Mouse (Mus musculus): ENCODE data around the gene Ell2. TPM values are rescaled to one million over a fixed set of nuclear protein-coding genes. Genes with fewer than 3 reads are reported as not detected.

The Ell2 gene
- polyA plus RNA-seq, 1 experiment: 41.5 TPM

GRCm38 (mm10) chr13:75744065-75744464 is 37.5 kb downstream of the Ell2 start:
- Histone ChIP-seq H3K9ac (ENCODE audit: low read depth, poor library complexity, severe bottlenecking) (no peak overlapping the region), H3K9me3 (replicated peaks; ENCODE audit: control insufficient read depth, insufficient read depth, low read length, poor library complexity, severe bottlenecking) (no peaks in the 10 kb centered on the region), H3K36me3 (ENCODE audit: control insufficient read depth, insufficient read depth, low read length, poor library complexity, severe bottlenecking) (no peaks in the 10 kb centered on the region; the same call in 1 of the 2 replicates), H3K4me1 (ENCODE audit: control insufficient read depth, insufficient read depth, low read length) (no peaks in the 10 kb centered on the region), H3K27me3 (ENCODE audit: control insufficient read depth, insufficient read depth, low read length, poor library complexity, severe bottlenecking) (no peaks in the 10 kb centered on the region), H3K4me3 (ENCODE audit: low read depth, low read length) (no peak overlapping the region), H3K27ac (ENCODE audit: insufficient read depth, low read length) (no peak overlapping the region)
- TF ChIP-seq CTCF (IDR thresholded peaks at IDR 0.05; ENCODE audit: low read depth, low read length) (no peak), POLR2A (IDR thresholded peaks at IDR 0.05; ENCODE audit: insufficient read depth, low read length) (no peak), EP300 (IDR thresholded peaks at IDR 0.05; ENCODE audit: insufficient read depth, low read depth, low read length) (no peak)

- no peaks in the 10 kb centered on the region for H3K4me1 ChIP-seq (ENCODE audit: control insufficient read depth, insufficient read depth, low read length)
- H3K4me3 ChIP-seq (ENCODE audit: low read depth, low read length): no peak overlapping the region
- H3K9ac ChIP-seq (ENCODE audit: low read depth, poor library complexity, severe bottlenecking): no peak overlapping the region
- no peaks in the 10 kb centered on the region for H3K9me3 ChIP-seq (replicated peaks; ENCODE audit: control insufficient read depth, insufficient read depth, low read length, poor library complexity, severe bottlenecking)
- no peaks in the 10 kb centered on the region for H3K27me3 ChIP-seq (ENCODE audit: control insufficient read depth, insufficient read depth, low read length, poor library complexity, severe bottlenecking)
- peaks cover 3% of the 10 kb centered on the region; the same call in 1 of the 2 replicates for H3K36me3 ChIP-seq (ENCODE audit: control insufficient read depth, insufficient read depth, low read length, poor library complexity, severe bottlenecking)
- no peak overlapping the region for H3K27ac ChIP-seq (ENCODE audit: insufficient read depth, low read length)
- TF ChIP-seq CTCF (IDR thresholded peaks at IDR 0.05; ENCODE audit: low read depth, low read length) (no peak), POLR2A (IDR thresholded peaks at IDR 0.05; ENCODE audit: insufficient read depth, low read length) (no peak), EP300 (IDR thresholded peaks at IDR 0.05; ENCODE audit: insufficient read depth, low read depth, low read length) (no peak)
These were observed 38.8 kb downstream of the Ell2 start for GRCm38 (mm10) chr13:75745328-75745727.

- no peak overlapping the region for H3K4me3 ChIP-seq (ENCODE audit: low read depth, low read length)
- no peak overlapping the region for H3K27ac ChIP-seq (ENCODE audit: insufficient read depth, low read length)
- H3K9me3 ChIP-seq (replicated peaks; ENCODE audit: control insufficient read depth, insufficient read depth, low read length, poor library complexity, severe bottlenecking): no peaks in the 10 kb centered on the region
- H3K4me1 ChIP-seq (ENCODE audit: control insufficient read depth, insufficient read depth, low read length): no peaks in the 10 kb centered on the region
- peaks cover 3% of the 10 kb centered on the region for H3K36me3 ChIP-seq (ENCODE audit: control insufficient read depth, insufficient read depth, low read length, poor library complexity, severe bottlenecking)
- H3K9ac ChIP-seq (ENCODE audit: low read depth, poor library complexity, severe bottlenecking): no peak overlapping the region
- TF ChIP-seq CTCF (IDR thresholded peaks at IDR 0.05; ENCODE audit: low read depth, low read length): no peak
- TF ChIP-seq EP300 (IDR thresholded peaks at IDR 0.05; ENCODE audit: insufficient read depth, low read depth, low read length): no peak
- TF ChIP-seq POLR2A (IDR thresholded peaks at IDR 0.05; ENCODE audit: insufficient read depth, low read length): no peak
- no peaks in the 10 kb centered on the region for H3K27me3 ChIP-seq (ENCODE audit: control insufficient read depth, insufficient read depth, low read length, poor library complexity, severe bottlenecking)
These were observed 40.7 kb downstream of the Ell2 start for GRCm38 (mm10) chr13:75747265-75747664.

GRCm38 (mm10) chr13:75748685-75749084 is 42.1 kb downstream of the Ell2 start:
- no peak overlapping the region for H3K9ac ChIP-seq (ENCODE audit: low read depth, poor library complexity, severe bottlenecking)
- no peak overlapping the region for H3K27ac ChIP-seq (ENCODE audit: insufficient read depth, low read length)
- H3K27me3 ChIP-seq (ENCODE audit: control insufficient read depth, insufficient read depth, low read length, poor library complexity, severe bottlenecking): no peaks in the 10 kb centered on the region
- H3K9me3 ChIP-seq (replicated peaks; ENCODE audit: control insufficient read depth, insufficient read depth, low read length, poor library complexity, severe bottlenecking): no peaks in the 10 kb centered on the region
- no peak overlapping the region for H3K4me3 ChIP-seq (ENCODE audit: low read depth, low read length)
- H3K36me3 ChIP-seq (ENCODE audit: control insufficient read depth, insufficient read depth, low read length, poor library complexity, severe bottlenecking): peaks cover 3% of the 10 kb centered on the region
- H3K4me1 ChIP-seq (ENCODE audit: control insufficient read depth, insufficient read depth, low read length): no peaks in the 10 kb centered on the region
- TF ChIP-seq CTCF (IDR thresholded peaks at IDR 0.05; ENCODE audit: low read depth, low read length) (no peak), EP300 (IDR thresholded peaks at IDR 0.05; ENCODE audit: insufficient read depth, low read depth, low read length) (no peak), POLR2A (IDR thresholded peaks at IDR 0.05; ENCODE audit: insufficient read depth, low read length) (no peak)

- H3K4me3 ChIP-seq (ENCODE audit: low read depth, low read length): no peak overlapping the region
- H3K27me3 ChIP-seq (ENCODE audit: control insufficient read depth, insufficient read depth, low read length, poor library complexity, severe bottlenecking): no peaks in the 10 kb centered on the region
- H3K9ac ChIP-seq (ENCODE audit: low read depth, poor library complexity, severe bottlenecking): no peak overlapping the region
- no peaks in the 10 kb centered on the region for H3K4me1 ChIP-seq (ENCODE audit: control insufficient read depth, insufficient read depth, low read length)
- H3K27ac ChIP-seq (ENCODE audit: insufficient read depth, low read length): no peak overlapping the region
- H3K36me3 ChIP-seq (ENCODE audit: control insufficient read depth, insufficient read depth, low read length, poor library complexity, severe bottlenecking): peaks cover 3% of the 10 kb centered on the region
- no peaks in the 10 kb centered on the region for H3K9me3 ChIP-seq (replicated peaks; ENCODE audit: control insufficient read depth, insufficient read depth, low read length, poor library complexity, severe bottlenecking)
- TF ChIP-seq POLR2A (IDR thresholded peaks at IDR 0.05; ENCODE audit: insufficient read depth, low read length): no peak
- no peak for TF ChIP-seq EP300 (IDR thresholded peaks at IDR 0.05; ENCODE audit: insufficient read depth, low read depth, low read length)
- no peak for TF ChIP-seq CTCF (IDR thresholded peaks at IDR 0.05; ENCODE audit: low read depth, low read length)
These were observed 44.2 kb downstream of the Ell2 start for GRCm38 (mm10) chr13:75750785-75751184.

- H3K9me3 ChIP-seq (replicated peaks; ENCODE audit: control insufficient read depth, insufficient read depth, low read length, poor library complexity, severe bottlenecking): no peaks in the 10 kb centered on the region
- no peak overlapping the region for H3K9ac ChIP-seq (ENCODE audit: low read depth, poor library complexity, severe bottlenecking)
- H3K27me3 ChIP-seq (ENCODE audit: control insufficient read depth, insufficient read depth, low read length, poor library complexity, severe bottlenecking): no peaks in the 10 kb centered on the region
- peaks cover 3% of the 10 kb centered on the region for H3K36me3 ChIP-seq (ENCODE audit: control insufficient read depth, insufficient read depth, low read length, poor library complexity, severe bottlenecking)
- TF ChIP-seq CTCF (IDR thresholded peaks at IDR 0.05; ENCODE audit: low read depth, low read length) (no peak), EP300 (IDR thresholded peaks at IDR 0.05; ENCODE audit: insufficient read depth, low read depth, low read length) (no peak), POLR2A (IDR thresholded peaks at IDR 0.05; ENCODE audit: insufficient read depth, low read length) (no peak)
- H3K27ac ChIP-seq (ENCODE audit: insufficient read depth, low read length): no peak overlapping the region
- H3K4me1 ChIP-seq (ENCODE audit: control insufficient read depth, insufficient read depth, low read length): no peaks in the 10 kb centered on the region
- no peak overlapping the region for H3K4me3 ChIP-seq (ENCODE audit: low read depth, low read length)
These were observed 45.8 kb downstream of the Ell2 start for GRCm38 (mm10) chr13:75752216-75752938.
